Mouse (Mus musculus): ENCODE results near the gene Kcnmb1. TPM values are rescaled to one million over a fixed set of nuclear protein-coding genes. Genes with fewer than 3 reads are reported as not detected.

Gene Kcnmb1
- total RNA-seq, 2 experiments from 2014 or later: 0.10 to 0.20 TPM

DNA sequence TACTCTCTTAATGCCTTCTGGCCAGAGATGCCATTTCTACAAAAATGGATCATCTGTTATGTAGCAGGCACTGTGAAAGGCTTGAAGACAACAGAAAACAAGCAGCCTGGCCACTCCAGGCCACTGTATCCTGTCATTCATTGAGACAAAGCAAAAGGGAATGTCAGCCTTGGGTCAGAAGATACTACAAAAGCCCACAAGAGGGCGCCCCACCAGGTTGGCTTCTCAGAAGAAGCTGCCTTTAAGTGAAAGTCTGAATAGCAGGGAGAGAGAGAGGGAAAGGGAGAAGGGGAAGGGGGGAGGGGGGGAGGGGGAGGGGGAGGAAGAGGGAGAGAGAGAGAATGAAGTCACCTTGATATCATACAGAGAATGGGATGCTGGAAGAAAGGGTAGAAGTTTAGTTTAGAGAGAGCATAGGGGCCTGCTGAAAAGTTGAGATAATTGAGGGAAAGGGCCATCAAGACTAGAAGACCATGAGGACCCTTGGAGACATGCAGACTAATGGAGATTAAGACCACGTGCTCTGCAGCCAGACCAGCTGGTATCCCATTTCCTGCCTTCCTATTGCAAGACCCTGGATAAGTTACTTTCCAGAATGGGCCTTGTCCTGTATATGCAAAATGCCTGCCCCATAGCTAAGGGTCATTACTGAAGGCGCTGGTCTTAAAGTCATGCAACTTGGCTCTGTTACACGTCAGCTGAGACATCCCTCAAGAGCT is 18.6 kb upstream of the Kcnmb1 start:
- DNase-seq (ENCODE audit: low spot score in 2 of 2): no peak

DNA sequence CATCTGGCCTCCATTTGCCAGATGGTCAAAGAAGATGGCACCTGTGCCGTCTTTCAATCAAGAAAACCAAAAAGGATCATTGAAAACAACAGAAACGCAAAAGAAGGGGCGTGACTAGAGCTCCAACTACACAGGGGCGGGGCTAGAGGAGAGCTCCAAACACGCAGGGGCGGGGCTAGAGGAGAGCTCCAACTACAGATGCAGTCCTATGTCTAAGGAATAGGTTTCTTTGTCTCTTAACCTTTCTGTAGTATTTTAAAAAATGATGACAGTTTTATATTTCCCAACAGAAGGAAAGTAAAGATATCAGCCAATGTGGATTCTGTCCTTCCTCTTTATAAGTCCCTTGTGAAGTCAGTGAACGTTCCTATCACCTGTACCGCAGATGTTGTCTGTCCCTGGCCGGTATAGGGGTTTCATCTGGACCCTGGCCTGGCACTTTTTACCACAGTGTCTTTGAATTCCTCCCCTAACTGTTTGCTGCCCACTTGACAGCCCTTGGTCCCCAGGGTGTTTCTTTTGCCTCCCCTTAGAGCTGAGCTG is 18.0 kb upstream of the Kcnmb1 start:
- no peak for DNase-seq (ENCODE audit: low spot score in 2 of 2)

DNA sequence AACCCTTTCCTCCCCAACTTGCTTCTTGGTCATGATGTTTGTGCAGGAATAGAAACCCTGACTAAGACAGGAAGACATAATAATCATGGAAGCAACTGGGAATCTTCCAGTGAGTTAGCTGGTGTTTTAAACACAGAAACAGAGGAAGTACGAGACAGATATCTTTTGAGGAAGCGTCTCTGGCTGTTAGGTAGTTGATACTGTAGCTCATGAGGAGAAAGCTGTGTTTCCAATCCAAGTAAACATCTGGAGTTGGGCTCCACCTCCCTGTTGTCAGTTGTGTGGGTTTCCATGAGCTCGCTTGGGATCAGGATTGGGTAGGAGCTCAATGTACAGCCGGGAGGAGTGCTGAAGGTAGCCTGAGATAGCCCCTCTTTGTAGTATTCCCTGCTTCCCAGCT is 16.3 kb upstream of the Kcnmb1 start:
- no peak for DNase-seq (ENCODE audit: low spot score in 2 of 2)

DNA sequence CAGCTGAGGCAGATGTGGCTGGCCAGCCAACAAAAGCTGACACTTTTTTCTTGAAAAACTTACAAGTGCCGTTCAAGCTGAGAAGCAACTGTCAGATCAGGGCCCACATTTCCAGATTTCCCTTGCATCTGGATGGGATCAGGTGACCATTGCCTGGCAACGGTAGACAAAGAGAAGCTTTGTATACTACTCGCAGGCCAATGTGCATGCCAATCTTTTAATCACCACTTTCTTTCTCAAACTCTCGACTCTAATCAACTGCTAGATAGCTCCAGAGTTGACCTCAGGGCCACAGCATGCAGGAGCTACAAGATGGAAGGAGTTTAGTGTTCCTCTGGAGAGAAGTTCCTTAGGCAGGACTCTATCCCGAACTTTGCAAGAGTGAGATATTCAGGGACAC is 11.7 kb upstream of the Kcnmb1 start:
- no peak for DNase-seq (ENCODE audit: low spot score in 2 of 2)

DNA sequence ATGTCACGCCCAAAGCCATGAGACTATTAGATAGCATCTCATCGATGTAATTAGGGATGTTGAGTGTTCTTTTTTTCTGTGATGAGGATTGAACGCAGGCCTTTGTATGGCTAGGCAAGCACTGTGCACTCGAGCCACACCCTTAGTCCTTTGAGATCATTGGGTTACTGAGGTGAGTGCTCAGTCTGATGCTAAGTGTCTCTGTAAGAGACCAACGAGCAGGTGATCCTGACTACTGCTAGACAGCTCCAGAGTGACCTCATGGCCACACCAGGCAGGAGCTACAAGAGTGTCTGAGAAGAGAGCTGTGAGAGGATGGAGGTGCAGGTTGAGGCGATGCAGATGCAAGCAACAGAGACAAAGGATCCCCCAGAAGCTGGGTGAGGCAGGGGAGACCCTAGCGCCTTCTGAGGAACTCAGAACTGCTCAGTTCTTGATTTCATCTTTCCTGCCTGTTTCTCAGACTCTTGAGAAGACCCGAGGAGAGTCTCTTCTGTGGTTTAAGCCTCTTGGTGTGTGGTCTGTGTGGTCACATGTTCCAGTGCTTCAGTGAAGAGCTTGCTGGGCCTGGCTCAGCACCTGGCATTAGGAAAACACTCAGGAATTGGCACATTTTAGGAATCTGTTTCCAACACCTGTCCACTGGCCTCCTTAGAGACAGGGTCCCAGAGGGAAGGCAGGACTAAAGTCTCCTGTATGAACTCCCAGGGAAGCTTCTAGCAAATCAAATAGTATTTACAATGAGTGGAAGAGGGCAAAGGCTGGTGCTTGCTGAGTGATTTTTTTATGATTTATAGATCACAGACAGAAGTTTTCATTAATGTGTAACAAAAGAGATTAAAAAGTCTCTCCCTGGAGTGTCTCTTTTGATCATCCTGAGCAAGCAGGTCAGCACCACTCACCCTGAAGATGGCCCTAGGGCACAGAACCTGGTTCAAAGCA is 10.9 kb upstream of the Kcnmb1 start:
- DNase-seq (ENCODE audit: low spot score in 2 of 2): no peak

DNA sequence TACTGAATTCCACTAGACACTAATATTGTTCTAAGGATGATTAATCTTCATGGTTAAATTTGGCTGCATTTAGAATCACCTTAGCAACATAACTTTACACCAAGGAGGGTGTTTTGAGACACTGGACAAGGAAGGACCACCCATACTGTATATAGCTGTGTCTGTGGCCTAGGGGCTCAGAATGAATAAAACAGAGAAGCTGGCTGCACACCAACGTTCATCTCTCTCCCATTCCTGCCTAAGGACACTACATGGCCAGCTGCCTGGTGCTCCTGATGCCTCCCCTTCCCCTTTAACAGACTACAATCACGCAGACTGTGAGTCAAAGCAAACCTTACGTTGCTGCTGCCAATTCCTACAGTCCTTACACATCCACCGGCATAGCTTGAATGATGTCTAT is 6.8 kb upstream of the Kcnmb1 start:
- no peak for DNase-seq (ENCODE audit: low spot score in 2 of 2)

DNA sequence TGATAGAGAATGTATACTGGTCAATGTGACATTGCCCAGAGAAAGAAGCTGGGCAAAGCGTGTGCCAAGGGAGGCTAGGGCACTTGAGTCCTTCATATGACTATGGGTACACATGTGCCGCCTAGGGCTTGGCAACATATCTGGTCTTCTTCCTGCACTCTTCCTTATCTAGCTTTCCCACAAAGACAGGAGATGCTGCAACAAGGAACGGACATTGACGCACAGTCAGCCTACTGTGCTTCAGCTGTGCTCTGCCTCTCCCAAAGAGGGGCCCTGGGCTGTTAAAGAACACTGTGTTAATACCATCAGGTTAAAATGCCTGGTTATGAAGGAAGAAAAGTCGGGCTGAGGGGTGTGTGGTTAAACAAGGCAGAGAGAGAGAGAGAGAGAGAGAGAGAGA is 6.2 kb upstream of the Kcnmb1 start:
- DNase-seq (ENCODE audit: low spot score in 2 of 2): no peak

DNA sequence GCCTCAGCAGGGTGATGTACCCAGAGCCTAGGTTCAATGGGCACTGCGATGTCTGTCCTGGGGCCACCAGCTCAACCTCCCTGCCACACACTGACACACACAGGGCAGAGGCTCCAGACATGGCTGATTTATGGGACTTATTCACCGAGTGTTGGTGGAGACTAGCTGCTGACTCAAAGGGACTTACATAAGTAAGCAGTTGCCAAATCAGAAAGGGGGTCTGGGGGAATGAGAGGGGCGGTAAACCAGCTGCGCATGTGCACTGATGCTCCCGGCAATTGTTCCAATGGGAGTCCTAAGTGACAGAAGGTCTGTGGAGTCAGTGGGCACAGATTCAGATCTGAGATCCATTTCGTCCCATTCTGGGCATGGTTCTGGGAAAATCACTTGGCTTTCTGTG is 5.2 kb upstream of the Kcnmb1 start:
- no peak for DNase-seq (ENCODE audit: low spot score in 2 of 2)

DNA sequence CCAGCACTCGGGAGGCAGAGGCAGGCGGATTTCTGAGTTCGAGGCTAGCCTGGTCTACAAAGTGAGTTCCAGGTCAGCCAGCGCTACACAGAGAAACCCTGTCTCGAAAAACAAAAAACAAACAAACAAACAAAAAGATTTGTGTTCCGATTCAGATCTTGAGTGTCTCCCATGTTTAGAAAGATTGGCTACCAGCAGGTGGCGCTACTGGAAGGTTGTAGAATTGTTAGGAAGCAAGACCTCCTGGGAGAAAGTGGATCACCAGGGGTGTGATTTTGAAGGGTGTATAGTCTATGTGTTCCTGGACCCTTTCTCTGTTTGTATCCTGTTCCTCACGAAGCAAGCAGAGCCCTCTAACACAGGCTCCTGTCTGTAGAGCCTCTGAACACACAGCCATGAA is 4.1 kb upstream of the Kcnmb1 start:
- DNase-seq (ENCODE audit: low spot score in 2 of 2): peak; percentile 21 to 47

DNA sequence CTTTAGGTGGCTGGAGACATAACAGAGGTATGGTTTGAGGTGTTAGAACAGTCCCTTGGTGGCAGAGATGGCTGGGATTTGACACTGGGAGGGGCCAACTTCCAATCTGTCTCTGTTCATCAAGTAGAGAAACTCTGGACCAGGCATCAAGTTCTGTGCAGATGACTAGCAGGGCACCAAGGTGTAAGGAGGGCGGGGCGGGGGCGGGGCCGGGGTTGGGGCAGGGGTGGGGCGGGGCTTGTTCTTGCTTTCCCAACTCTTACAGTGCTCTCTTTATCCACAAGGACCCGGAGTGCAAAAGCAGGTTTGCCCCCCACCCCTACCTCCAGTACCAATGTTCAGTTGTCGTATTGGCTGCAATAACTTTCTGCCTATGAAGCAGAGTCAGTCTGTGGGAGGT is 635 bp upstream of the Kcnmb1 start:
- DNase-seq (ENCODE audit: low spot score in 2 of 2): no peak

DNA sequence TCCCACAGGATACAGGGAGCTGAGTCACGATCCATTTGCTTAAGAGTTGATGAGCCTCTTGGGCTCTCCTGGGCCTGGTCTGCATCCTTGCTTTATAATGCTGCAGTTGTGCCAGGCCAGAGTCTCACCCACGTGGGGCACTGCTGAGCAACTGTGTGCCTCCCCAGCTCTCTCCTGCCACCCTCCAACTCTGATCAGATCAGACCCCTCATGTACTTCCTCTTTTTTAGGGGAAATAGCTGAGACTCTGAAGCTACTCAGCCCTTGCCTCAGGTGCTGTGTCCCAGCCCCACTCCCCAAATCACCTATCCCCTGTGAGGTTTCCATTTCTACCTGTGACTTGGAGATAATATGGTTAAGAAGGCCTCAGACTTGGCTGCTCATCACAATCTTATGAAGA is 2.6 kb downstream of the Kcnmb1 start:
- DNase-seq (ENCODE audit: low spot score in 2 of 2): no peak

DNA sequence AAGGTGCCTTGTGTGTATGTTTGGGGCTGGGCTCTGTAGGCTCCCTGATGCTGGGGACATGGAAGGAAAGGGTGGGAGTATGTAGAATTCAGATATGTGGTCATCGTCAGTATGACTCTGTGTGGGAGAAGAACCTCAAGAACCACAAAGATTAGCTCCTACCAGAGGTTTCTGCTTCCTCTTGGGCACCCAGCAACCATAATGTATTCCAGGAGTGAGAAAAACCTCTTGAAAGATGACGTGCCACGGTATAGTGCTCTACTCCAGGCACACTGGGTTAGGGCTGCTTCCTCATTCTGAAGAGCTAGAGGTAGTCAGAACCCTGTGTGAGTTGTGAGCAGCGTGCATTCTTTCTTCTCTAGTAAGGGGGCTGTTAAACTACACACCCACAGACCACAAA is 4.9 kb downstream of the Kcnmb1 start:
- no peak for DNase-seq (ENCODE audit: low spot score in 2 of 2)

DNA sequence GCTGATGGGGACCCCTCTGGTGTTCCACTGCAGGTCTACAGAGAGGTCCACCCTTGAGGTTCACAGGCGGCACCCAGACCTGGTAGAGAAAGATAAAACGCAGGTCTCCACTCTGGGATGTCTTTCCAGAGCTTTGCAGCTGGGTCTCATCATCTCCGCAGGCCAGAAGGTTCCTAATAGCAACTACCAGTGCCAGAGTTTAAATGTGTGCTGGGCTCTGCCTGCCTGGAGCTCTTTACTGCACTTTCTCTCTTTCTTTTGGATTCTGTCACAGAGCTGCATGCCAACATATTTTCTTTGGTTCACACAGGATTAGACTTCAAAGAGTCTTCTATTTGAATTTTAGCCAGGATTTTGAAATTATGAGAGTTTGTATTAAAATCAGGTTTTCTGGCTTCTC is 6.4 kb downstream of the Kcnmb1 start:
- no peak for DNase-seq (ENCODE audit: low spot score in 2 of 2)

DNA sequence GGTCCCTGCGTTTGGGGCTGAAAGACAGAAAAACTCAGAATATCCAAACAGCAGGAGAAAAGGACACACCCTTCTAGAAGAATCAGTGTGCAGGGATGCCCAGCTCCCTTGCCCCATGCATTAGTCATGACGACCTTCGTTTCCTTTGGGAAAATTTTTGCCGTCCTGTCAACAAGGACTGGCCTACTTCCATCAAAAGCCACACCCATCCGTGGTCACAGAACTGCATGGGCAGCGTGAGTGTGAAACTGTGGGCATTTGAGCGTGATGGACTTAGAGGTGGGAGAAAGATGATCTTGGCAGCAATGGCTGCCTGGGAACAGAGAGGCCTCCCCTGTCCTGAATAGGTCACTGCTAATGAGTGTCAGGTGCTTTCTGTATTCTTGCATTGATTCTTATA is 9.3 kb downstream of the Kcnmb1 start:
- DNase-seq (ENCODE audit: low spot score in 2 of 2): no peak

DNA sequence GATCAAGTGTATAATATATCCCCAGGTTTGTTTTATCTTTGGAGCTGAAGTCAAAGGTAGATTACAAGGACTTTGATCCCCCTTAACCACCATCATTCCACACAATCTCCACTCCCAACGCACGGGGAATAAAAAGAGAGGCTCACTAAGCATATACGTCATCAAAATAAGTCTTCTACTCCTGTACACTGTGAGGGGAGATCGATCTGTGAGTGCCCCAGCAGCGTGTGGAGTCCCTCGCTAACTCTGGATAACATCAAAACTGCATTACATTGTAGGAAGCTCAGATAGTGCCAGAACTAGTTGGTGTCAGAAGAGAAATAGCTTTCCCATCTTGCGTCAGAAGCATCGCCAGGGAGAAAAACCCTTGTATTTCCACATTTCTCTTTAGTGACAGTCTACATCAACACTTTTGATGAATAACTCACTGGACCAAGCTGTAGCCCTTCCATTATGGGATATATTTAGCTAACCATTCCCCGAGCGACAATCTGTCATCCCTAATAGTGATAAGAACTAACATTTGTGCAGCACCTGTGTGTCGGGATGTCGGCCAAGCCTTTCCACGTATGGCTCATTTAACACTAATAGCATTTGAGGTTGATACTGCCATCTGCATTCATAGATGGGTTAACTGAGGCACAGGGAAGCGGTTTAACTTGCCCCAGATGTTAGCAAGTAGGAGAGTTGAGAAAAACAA is 11.7 kb downstream of the Kcnmb1 start:
- no peak for DNase-seq (ENCODE audit: low spot score in 2 of 2)

DNA sequence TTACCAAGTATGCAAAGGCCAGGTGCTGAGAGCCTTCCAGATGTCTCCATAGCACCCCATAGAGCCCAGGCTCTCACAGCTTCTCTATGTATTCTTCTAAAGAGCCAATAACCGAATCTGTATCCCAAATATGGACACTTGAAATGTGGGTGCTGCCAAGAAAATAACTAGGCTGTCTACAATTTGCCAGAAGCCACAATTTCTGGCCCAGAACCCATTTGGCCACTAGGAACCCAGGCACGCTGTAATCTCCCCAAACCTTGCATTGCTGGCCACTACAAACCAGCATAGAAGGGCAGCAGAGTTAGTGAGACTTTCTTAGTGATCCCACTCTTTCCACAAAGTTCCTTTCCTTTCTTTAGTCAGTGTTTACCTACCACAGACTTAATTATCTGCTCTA is 12.3 kb downstream of the Kcnmb1 start:
- DNase-seq (ENCODE audit: low spot score in 2 of 2): no peak

DNA sequence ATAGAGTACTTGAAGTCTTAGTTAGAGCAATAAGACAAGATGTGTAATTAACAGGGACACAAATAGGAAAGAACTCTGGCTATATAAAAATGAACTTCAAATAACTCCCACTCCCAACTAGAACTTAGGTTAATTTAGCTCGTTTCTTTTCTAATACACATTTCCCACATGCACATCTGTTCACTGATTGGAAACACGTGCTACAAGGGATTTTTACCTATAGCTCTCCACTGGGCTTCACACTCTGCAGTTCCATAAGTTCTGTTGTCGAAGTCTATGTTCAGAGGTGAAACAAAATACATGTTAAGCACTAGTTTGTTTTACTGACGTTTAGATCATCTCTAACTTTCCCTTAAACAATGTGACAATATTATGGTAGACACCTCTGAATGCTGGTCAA is 17.3 kb downstream of the Kcnmb1 start:
- no peak for DNase-seq (ENCODE audit: low spot score in 2 of 2)

DNA sequence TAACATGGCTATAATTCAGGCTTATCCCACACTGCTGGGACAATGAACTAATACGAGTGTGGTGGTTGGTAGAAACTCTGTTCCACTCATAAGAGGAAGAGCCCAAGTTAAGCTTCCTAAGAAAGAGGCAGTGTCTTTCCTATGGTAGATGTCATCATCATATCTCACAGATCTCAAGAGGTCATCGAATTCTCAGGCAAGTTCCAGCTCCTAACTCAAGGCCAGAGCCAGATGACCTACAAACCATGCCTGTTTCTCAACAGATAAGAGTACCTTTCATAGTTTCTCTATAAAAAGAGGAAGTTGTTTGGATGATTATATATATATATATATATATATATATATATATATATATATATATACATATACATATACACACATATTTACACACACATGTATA is 23.7 kb downstream of the Kcnmb1 start:
- no peak for DNase-seq (ENCODE audit: low spot score in 2 of 2)

DNA sequence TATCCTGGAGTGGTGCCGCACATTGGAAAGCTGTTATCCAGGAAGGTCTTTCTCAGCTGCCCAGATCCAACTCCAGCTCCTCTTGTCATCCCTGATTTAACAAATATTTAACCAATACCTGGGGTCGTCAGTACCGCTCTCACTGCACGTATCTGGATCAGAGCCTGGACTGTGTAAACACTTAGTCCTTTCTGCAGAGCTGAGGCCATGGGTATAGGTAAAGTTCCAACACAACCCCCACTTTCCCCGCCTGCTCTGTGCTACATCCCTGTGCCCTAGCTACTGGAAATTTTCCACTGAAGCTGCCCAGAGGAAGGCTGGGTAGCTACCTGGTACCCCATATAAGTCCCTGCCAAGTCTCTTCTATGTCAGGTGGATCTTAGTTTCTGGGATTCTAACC is 27.2 kb downstream of the Kcnmb1 start:
- no peak for DNase-seq (ENCODE audit: low spot score in 2 of 2)

DNA sequence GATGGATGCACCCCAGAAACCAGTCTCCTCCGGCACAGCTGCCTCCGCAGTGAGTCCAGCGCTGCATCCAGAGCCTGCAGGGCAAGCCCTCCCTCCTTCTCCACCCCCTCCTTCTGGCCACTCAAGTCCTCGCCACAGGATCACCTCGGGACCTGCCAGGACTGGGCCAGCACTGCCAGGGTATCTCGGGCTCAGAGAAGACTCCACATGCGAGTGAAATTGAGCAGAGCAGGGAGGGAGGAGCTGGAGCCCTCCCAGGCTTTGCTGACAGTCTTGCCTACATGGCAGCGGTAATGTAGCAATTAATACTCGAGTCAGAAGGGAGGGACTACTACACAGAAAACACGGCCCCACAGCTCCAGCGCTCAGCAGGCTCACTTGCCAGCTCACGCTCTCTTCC is 30.1 kb downstream of the Kcnmb1 start, which contains the start of gene Kcnip1:
TSS of gene Kcnip1 (minus strand) at position 215 of the 400 bp plus-strand sequence.
- peak in 1 of 2 experiments; percentile 23 for DNase-seq (ENCODE audit: low spot score in 2 of 2)

DNA sequence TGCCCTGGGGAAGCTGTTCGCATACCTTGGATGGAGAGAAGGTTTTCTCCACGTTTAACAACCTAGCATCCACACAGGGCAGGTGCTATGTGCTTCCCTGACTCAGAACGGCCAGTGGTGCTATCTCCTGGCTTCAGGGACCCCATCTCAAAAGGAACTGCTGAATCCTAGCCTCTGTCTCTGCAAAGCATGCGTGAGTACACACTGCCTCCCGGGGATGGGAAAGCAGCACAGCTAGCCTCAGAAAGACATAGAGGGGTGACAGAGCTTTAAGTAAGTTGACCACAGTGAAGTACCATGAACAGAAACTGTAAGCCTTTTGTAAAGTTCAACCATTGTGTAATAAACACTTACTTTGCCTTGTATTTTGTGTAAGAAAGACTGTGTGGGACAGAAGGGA is 30.7 kb downstream of the Kcnmb1 start:
- DNase-seq (ENCODE audit: low spot score in 2 of 2): no peak

DNA sequence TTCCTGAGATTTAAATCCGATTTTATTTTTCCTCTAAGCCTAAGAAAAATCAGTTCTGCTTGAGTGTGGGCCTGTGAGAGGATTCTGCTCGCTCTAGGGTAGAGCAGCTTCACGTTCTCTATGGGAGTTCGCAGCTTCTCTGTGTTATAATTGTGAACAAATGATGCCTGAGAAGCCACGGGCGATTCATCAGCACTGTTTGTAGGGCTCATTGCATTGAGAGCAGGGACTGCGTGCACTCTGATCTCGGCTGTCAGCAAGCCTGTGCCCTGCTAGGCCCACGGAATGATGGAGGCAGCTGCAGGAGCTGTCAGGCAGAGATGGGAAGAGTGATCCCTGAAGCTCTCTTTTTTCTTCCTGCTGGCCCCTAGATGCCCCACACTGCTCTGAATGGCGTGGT is 35.4 kb downstream of the Kcnmb1 start:
- no peak for DNase-seq (ENCODE audit: low spot score in 2 of 2)

Measured in gastrocnemius, postnatal 4 days (tissue).